Comparison of ENCODE assay signal across 18 mouse cellular contexts in the genomic region with DNA sequence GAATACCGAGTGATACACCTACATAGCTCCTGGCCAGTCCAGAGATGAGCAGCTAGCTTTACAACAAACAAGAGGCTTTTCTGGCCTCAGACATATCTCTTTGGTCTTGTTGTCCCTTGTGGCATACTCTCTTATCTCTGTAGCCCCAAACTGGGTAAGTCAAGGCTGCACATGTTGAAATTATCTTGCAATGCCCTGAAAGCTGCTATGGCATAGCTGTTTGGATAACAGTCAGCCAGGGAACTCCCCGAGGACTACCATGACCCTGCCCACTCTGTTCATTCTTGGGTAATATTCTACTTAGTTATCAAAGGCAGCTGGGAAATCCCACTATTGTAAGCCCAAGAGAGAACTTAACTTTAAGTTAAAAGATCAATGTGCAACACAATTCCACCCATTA.
"Had no signal": no experiment of that assay in that cellular context is flagged by ENCODE, and none has a peak within 500 bp of the region (broad histone marks: within the 10 kb centered on the region; RNA-seq: fewer than 3 reads in every experiment).

No protein-coding gene starts in this region.

- ATAC-seq: hindbrain, postnatal 0 days had no signal

- H3K36me3 ChIP-seq: midbrain, embryonic 10.5 days; neural tube, embryonic 15.5 days had no signal

- DNase-seq: kidney, adult 11 months; kidney, adult 9 months; kidney, postnatal 36 days; left cerebral cortex, postnatal 4 days; lung, embryonic 14.5 days; lung, postnatal 10 days; midbrain, embryonic 14.5 days; right cerebral cortex, adult 18-20 months; right cerebral cortex, postnatal 25 days; thymus, adult 18-20 months; thymus, postnatal 14 days had no signal

- H3K4me2 ChIP-seq: lung, embryonic 14.5 days; neural tube, embryonic 15.5 days had no signal

- H3K27me3 ChIP-seq: neural tube, embryonic 15.5 days had no signal

- H3K4me3 ChIP-seq: layer of hippocampus, adult 2 months; midbrain, embryonic 10.5 days; myocyte; neural tube, embryonic 15.5 days had no signal

- H3K9ac ChIP-seq: lung, embryonic 14.5 days; neural tube, embryonic 15.5 days had no signal

- H3K4me1 ChIP-seq: midbrain, embryonic 10.5 days; neural tube, embryonic 15.5 days had no signal

- H3K27ac ChIP-seq: hindbrain, postnatal 0 days; kidney, postnatal 0 days; layer of hippocampus, adult 2 months; macrophage; midbrain, embryonic 10.5 days; neural tube, embryonic 15.5 days had no signal
